Mouse (Mus musculus) ovary, postnatal 10 days (tissue): ENCODE data around the gene Klc1.
"Not testable (repeated sequence)": the region's sequence is repeated elsewhere in the genome, so short reads cannot be mapped to it uniquely, and the experiment has no call there.

ENCODE experiments used
- DNase-seq: peaks from one replicate; pipeline ENCODE4 v3.0.0; 2022; ENCODE audit warnings: low spot score

Gene Klc1

GRCm38 (mm10) chr12:111758381-111759175, at the start of gene Klc1:
Klc1 (plus strand) TSS chr12:111758849.
- DNase-seq, result peak; percentile 66

GRCm38 (mm10) chr12:111710091-111710490, 48.6 kb upstream of the Klc1 start:
- no peak for DNase-seq

- no peak for DNase-seq
Observed at GRCm38 (mm10) chr12:111712476-111712875, 46.2 kb upstream of the Klc1 start.

- DNase-seq, result peak; percentile 78
Observed at GRCm38 (mm10) chr12:111713004-111713651, 45.5 kb upstream of the Klc1 start, which contains the start of the genes Bag5 and Apopt1. Bag5 (minus strand) TSS chr12:111713257. Apopt1 (plus strand) TSS chr12:111713261.

- DNase-seq, result not testable (repeated sequence)
Observed at GRCm38 (mm10) chr12:111713880-111714279, 44.8 kb upstream of the Klc1 start.

GRCm38 (mm10) chr12:111716505-111716904, 42.1 kb upstream of the Klc1 start:
- DNase-seq, result no peak

- DNase-seq, result no peak
Observed at GRCm38 (mm10) chr12:111718656-111719055, 40.0 kb upstream of the Klc1 start.

- DNase-seq, result no peak
Observed at GRCm38 (mm10) chr12:111720222-111720621, 38.4 kb upstream of the Klc1 start.

- DNase-seq, result no peak
Observed at GRCm38 (mm10) chr12:111722654-111723053, 36.0 kb upstream of the Klc1 start.

GRCm38 (mm10) chr12:111724638-111725337, 33.9 kb upstream of the Klc1 start:
- DNase-seq, result no peak

- DNase-seq, result no peak
Observed at GRCm38 (mm10) chr12:111725338-111726121, 33.1 kb upstream of the Klc1 start.

GRCm38 (mm10) chr12:111726122-111726463, 32.6 kb upstream of the Klc1 start:
- DNase-seq, result no peak

- DNase-seq, result no peak
Observed at GRCm38 (mm10) chr12:111727956-111728355, 30.7 kb upstream of the Klc1 start.

- peak; percentile 46 for DNase-seq
Observed at GRCm38 (mm10) chr12:111731822-111732807, 26.5 kb upstream of the Klc1 start.

- DNase-seq, result no peak
Observed at GRCm38 (mm10) chr12:111732921-111733320, 25.7 kb upstream of the Klc1 start.

GRCm38 (mm10) chr12:111734912-111735311, 23.7 kb upstream of the Klc1 start:
- DNase-seq, result no peak

GRCm38 (mm10) chr12:111736676-111737075, 22.0 kb upstream of the Klc1 start:
- not testable (repeated sequence) for DNase-seq

GRCm38 (mm10) chr12:111737370-111737769, 21.3 kb upstream of the Klc1 start:
- DNase-seq, result no peak

- no peak for DNase-seq
Observed at GRCm38 (mm10) chr12:111738754-111739153, 19.9 kb upstream of the Klc1 start.

- DNase-seq, result no peak
Observed at GRCm38 (mm10) chr12:111741338-111741737, 17.3 kb upstream of the Klc1 start.

GRCm38 (mm10) chr12:111743419-111743818, 15.2 kb upstream of the Klc1 start:
- DNase-seq, result no peak
